Mouse (Mus musculus) splenic B cell, adult 2 months (primary cell): ENCODE data around the gene Mgrn1.

Experiments used
- DNase-seq: peaks from one replicate; pipeline ENCODE4 v3.0.0-alpha.2; 2011; ENCODE audit warnings: low read depth, low spot score
- H3K27me3 ChIP-seq: 2 replicates; pipeline ENCODE4 v1.6.1; 2012; ENCODE audit warnings: mild to moderate bottlenecking, low read length, moderate library complexity, mixed read lengths; ENCODE audit not compliant: control insufficient read depth, poor library complexity, insufficient read depth, severe bottlenecking
- H3K36me3 ChIP-seq: 2 replicates; pipeline ENCODE4 v1.6.1; 2012; ENCODE audit warnings: mild to moderate bottlenecking, low read length, moderate library complexity, mixed read lengths; ENCODE audit not compliant: control insufficient read depth, poor library complexity, insufficient read depth, severe bottlenecking

The Mgrn1 gene

DNA sequence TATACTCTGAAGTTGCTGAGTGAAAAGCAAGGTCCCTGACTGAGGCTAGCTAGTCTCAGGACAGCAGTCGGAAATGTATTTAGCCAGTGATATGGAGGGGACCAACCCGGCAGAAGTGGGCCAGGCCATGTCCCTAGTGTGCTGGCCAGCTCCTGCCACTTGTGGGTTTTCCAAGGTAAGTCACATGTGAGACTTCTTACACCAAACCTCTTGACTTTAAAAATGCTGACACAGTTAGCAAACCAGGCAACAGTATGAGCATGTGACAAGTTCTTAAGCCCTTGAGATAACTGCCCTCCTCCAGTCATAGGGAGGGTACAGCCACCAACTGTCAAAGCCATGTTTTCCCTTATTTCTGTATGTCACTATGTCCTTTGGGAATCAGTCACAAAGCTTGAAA lies 14.1 kb upstream of the Mgrn1 start:
- peaks cover 12% of the 10 kb centered on the region for H3K36me3 ChIP-seq
- no peak for DNase-seq
- H3K27me3 ChIP-seq, result no peaks in the 10 kb centered on the region

DNA sequence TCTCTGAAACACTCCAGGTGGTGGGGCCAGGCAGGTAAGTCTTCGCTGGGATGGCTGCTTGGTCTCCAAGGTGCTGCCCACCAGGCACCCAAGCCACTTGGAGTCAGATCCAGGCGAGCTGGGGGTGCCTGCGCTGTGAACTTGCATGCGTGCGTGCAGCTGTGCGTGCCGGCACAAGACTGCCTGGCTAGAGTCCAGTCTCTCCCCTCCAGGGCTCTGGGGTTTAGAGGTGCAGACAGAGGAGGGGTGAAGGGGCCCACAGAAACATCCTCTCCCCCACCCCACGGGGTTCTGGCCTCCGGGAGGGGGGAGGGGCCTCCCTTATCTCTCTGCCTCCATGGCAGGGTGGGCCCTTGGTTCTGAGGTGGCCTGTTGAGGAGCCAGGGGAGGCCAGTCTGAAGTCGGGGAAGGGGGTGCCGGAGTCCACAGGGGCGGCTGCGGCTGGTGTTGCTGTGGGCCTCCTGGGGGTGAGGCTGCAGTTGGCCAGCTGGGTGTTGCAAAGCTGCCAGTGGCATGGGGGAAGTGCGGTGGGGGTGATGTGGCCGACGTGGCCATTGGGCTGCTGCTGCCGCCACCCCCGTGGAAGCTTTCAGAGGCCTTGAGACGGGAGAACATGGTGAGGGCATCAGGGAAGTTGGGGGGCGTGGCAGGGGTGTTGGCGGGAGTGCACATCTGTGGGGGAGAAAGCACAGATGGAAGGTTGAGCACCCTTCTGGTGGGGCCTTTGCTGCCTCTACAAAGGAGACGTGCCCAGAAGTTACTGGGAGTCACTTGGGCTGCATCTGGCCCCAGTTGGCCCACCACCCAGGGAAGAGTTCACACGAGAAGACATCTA lies 10.6 kb upstream of the Mgrn1 start:
- DNase-seq, result no peak
- Histone ChIP-seq H3K36me3 (peaks cover 8% of the 10 kb centered on the region), H3K27me3 (no peaks in the 10 kb centered on the region)

DNA sequence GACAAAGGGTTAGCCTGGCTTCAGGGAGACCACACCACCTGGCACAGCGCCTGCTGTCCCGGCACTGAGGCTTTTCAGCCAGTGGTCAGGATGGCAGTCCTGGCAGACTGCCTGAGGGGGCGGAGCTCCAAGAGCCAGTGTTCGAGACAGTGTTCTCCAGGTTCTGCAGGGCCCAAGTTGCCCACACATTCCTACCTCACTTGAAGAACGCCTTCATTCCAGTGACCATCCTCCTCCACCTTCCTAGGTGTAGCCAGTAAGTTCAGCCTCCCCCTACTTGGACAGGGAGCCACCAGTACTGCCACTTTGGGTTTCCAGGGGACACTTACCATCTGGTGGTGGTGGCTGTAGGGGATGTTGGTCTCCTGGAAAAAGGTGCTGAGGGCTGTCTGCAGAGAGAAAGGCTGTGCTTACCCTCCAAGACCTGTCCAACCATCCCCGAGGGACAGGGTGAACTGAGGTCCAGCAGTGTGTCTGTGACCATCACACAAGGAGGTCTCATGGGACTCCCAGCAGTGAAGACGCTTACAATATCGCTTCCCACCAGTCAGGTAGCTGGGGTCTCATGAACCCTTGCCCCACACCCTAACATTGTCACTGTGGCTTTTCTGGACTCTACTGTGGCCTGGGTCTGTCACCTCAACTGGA lies 9.9 kb upstream of the Mgrn1 start:
- Histone ChIP-seq H3K27me3 (no peaks in the 10 kb centered on the region), H3K36me3 (peaks cover 5% of the 10 kb centered on the region; the same call in 1 of the 2 replicates)

DNA sequence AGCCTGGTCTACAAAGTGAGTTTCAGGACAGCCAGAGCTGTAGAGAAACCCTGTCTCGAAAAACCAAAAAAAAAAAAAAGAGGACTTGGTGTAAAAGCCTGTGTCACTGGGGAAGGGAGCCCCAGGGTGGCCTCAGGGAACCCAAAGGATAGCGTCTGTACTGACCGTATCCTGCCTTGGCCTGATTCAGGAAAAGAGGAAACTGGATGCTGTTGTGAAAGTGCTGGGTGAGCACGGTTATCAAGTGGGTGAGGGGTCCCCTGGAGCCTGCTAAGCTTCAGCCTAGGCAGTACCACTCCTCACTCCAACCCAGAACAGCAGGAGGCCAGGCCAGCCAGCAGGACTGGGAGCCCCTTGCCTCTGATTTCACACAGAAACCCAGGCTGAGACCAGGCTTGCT lies 8.9 kb upstream of the Mgrn1 start:
- H3K36me3 ChIP-seq, result peaks cover 5% of the 10 kb centered on the region; the same call in 1 of the 2 replicates
- DNase-seq, result no peak
- no peaks in the 10 kb centered on the region for H3K27me3 ChIP-seq

More for the DNA sequence above, 9.9 kb upstream of the Mgrn1 start:
- DNase-seq, result no peak

DNA sequence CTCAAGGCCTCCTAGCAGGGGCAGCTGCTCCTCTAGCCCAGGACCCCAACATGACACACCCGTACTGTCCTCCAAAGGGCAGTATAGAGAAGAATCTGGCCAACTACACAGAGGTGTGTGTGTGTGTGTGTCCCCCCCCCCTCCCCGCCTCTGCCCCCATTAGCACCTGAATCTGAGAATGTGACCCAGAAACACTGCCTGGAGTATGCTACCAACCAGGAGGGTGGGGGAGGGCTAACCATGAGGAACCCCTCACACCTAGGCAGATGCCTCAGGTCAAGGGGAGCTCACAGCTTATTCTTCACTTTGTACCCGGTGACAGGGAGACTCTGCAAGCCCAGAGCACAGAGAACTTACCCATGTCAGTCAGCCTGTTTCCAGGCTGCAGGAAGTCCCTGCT lies 8.3 kb upstream of the Mgrn1 start:
- Histone ChIP-seq H3K36me3 (peaks cover 5% of the 10 kb centered on the region; the same call in 1 of the 2 replicates), H3K27me3 (no peaks in the 10 kb centered on the region)
- DNase-seq, result no peak

DNA sequence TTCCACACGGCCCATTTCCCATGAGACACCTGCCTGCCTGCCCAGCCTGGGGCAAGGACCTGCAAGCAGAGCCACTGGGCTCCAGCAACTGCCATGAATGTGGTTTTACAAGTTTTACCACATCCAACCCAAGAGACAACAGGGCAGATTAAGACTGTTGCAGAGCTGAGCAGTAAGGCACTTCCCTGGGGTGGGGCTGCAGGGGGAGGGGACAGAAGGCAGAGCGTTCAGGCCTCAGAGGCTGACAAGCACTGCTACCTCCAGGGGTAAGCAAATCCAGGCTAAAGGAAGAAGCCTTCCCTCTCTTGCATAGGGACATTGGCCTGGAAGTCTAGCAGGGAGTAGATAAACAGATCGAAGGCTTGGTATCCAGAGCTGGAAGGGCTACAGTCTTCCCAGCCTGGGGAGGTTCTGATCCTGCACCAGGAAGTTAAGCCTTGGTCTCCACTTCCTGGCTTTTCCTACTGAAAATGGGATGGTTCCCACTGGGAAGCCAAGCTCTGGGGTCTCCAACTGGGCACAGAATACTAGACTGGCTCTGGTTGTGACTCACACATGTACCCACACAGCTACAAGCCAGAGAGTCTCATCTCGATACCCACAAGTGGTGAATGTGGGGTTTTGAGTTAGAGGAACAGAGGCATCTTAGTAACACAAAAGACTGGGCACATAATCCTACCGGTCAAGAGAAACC lies 7.7 kb upstream of the Mgrn1 start:
- H3K27me3 ChIP-seq, result no peaks in the 10 kb centered on the region
- H3K36me3 ChIP-seq, result peaks cover 4% of the 10 kb centered on the region; the same call in 1 of the 2 replicates
- DNase-seq, result peak; percentile 47

DNA sequence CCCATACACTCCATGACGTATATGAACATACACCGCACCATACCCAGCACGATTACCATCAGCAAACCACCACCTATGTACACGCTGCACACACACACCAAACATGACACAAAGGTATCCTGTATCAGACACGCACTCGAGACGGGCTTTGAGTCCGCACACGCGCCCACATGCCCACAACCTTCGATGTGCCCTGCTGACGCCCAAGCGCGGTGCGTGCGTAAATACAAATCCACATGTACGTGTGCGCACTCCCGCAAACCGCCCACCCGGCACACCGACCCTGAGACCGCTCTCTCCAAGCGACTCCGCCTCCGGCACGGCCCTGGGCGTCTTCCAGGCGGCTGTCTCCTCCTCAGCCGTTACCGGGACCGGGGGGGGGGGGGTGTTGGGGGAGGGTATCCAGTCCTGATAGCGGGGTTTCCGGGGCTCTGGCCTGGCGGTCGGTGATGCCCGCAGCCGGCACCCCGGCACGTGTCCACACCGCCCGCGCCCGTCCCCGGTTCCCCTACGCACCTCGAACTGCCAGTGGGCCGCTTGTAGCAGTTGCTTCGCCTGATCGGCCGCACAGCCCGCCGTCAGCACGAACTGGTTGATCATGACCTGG lies 6.8 kb upstream of the Mgrn1 start:
- H3K36me3 ChIP-seq, result peaks cover 3% of the 10 kb centered on the region; the same call in 1 of the 2 replicates
- peak; percentile 84 for DNase-seq
- H3K27me3 ChIP-seq, result no peaks in the 10 kb centered on the region

DNA sequence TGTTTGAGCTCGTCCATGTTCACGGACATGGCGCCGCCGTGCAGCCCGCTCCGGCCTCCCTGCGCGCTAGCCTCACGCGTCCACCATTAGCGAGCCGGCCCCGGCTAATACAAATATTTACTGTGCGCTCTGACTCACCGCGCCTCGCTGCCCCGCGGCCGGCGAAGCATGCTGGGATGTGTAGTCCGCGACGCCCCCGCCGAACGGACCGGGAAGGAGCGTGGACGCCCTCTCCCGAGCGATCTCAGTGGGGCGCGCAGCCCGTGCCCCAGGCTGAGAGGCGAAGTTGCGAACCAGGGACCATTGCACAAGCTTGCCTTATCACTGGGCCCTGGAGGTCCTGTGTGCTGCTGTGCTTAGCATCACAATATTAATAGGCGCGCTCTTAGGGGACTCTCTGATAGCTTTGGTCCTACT lies 6.3 kb upstream of the Mgrn1 start:
- peaks cover 3% of the 10 kb centered on the region; the same call in 1 of the 2 replicates for H3K36me3 ChIP-seq
- no peaks in the 10 kb centered on the region for H3K27me3 ChIP-seq
- DNase-seq, result peak; percentile 84

DNA sequence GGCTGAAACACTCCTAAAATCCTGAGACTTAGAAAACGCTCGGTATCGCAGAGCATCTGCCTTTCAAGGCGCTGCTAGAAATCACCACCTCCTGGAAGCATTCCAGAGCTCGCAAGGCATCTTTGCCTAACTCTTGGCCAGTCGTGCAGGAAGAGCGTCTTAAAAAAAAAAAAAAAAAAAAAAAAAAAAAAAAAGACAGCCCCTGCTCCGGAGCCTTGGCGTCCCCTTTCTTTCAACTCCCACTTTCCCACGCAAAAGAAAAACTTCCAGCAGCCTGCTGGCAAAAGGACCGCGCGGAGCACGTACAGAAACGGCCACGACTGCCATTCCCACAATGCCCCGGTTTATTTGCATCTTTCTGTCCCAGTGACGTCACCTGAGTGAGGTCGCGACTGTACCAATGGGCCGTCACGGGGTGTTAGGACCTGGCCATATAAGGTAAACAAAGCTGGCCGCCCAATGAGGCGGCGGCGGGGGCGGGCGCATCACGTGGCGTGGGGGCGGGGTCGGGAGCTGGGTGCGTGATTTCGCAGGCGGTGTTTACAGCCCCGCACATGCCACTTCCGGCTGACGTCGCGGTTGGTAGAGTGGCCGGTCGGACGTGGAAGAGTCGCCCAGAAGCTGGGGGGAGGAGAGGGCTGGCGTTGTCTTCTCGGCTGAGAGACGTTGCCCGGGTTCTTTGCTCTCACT lies 5.8 kb upstream of the Mgrn1 start, which contains the start of gene Ubald1:
Ubald1 (minus strand) TSS at position 180 of the 690 bp plus-strand sequence.
- DNase-seq, result peak; percentile 99
- H3K36me3 ChIP-seq, result peaks cover 3% of the 10 kb centered on the region; the same call in 1 of the 2 replicates
- H3K27me3 ChIP-seq, result no peaks in the 10 kb centered on the region

DNA sequence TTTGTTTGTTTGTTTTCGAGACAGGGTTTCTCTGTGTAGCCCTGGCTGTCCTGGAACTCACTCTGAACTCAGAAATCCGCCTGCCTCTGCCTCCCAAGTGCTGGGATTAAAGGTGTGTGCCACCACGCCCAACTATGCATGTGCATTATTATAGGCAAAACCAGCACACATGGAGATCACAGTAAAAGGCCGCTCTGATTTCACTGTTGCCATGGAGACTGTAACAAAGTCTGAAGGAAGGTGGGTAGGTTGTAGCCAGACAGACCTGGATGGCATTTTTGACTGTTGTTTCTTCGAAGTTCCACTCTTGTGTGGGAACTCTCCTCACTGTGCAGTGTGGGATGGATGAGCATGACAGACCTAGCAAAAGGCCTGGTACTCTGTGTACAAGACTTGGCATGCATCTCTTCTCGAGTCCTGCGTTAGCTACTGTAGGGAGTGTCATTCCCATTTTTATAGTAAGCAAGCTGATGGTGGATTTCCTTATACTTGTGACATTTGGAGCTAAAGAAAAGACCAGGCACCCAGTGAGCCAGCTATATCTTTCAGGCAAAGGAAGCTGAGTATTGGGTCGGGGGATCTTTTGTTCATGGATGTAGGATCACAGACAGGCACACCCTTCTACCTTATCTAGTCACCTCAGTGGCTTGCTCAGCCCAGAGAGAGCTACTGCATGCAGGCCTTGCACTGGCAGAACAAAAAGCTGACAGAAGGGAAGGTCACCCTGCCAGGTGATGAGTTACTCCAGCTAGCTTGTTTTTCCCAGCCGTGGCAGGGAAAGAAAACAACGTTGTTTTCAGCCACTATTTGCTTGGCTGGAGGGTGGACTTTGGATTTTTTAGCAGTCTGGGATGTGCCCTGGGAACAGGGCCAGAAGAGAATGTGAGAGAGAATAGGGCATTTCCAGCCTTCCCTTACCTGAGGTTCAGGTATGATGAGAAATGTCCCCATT lies 4.4 kb upstream of the Mgrn1 start:
- peak; percentile 49 for DNase-seq
- no peaks in the 10 kb centered on the region for H3K27me3 ChIP-seq
- no peaks in the 10 kb centered on the region for H3K36me3 ChIP-seq

DNA sequence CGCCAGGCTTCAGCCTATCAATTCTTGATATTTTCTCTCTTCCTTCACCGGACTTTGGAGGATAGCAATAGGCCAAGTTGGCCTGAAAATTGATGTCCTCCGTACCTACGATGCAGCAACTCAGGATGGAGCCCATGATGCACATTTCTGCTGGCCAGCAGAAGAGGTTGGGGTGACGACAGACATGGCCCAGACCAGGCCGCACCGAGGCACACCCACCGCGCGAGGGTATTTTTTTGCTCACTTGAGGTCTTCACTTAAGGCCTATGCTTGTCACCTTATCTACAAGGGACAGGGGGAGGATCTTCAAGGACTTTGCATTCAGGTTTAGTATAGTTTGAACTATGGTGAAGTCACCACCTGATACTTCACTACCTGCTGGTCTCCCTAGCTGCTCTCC lies 1.1 kb upstream of the Mgrn1 start:
- Histone ChIP-seq H3K27me3 (no peaks in the 10 kb centered on the region), H3K36me3 (no peaks in the 10 kb centered on the region)
- DNase-seq, result no peak

DNA sequence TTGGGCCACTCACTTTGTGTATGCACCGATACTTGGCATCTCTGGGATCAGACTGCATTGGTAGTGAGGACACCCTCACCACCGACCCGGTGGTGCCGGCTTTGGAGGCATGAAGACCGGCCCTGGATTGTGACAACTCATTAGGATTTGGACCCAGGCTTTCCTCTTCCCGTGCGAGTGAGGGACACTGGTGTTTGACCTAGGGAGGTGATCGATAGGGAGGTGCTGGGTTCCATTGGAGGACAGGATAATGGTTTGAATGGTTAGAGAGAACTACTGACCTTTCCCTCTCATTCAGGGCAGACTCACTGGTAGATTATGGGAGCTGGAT lies 606 bp downstream of the Mgrn1 start:
- Histone ChIP-seq H3K27me3 (no peaks in the 10 kb centered on the region), H3K36me3 (no peaks in the 10 kb centered on the region; the same call in 1 of the 2 replicates)
- no peak for DNase-seq

DNA sequence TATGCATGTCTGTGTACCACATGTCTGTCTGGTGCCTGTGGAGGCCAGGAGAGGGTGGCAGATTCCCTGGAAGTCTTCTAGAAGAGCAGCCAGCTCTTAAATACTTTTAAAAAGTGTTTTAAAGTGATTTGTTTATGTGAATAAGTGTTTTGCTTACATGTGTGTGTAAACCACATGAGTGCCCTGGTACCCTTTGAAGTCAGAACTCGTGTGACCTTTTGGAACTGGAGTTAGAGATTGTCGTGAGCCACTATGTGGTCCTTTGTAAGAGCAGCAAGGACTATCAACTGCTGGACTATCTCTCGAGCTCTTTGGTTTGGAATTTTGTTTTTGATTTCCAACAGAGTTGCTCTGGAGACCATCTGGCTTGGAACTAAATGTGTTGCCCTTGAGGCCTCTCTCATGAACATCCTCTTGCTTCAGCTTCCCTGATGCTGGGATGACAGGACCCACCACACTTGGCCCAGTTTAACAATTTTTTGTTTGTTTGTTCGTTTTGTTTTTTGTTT lies 4.2 kb downstream of the Mgrn1 start:
- no peak for DNase-seq
- H3K36me3 ChIP-seq, result peaks cover 1% of the 10 kb centered on the region; the same call in 1 of the 2 replicates

More for the DNA sequence above, 4.2 kb downstream of the Mgrn1 start:
- H3K27me3 ChIP-seq, result no peaks in the 10 kb centered on the region
